Mouse (Mus musculus) neural tube, embryonic 11.5 days (tissue): Measurements from ENCODE around the gene Eps8. TPM values are rescaled to one million over a fixed set of nuclear protein-coding genes. Genes with fewer than 3 reads are reported as not detected.

Source experiments
- ATAC-seq: fragments of 200-750 bp; cut with Nextera tagmentation; 2 replicates; pipeline ENCODE4 v1.8.0; 2017; ENCODE audit warnings: moderate number of reproducible peaks, mild to moderate bottlenecking, moderate TSS enrichment, moderate library complexity; ENCODE audit not compliant: insufficient read depth, low FRiP score, low TSS enrichment
- DNase-seq: peaks from one replicate; pipeline ENCODE4 v3.0.0-alpha.2; 2015; ENCODE audit warnings: low spot score
- H3K27ac ChIP-seq: fragments of 300-500 bp; sonication (generic); 2 replicates; pipeline ENCODE4 v1.5.1; 2014; ENCODE audit warnings: low read depth, mild to moderate bottlenecking, low read length
- H3K27me3 ChIP-seq: fragments of 300-500 bp; sonication (generic); 2 replicates; pipeline ENCODE4 v1.6.1; 2014; ENCODE audit warnings: mild to moderate bottlenecking, low read length, mixed read lengths; ENCODE audit not compliant: control insufficient read depth, insufficient read depth
- H3K36me3 ChIP-seq: fragments of 300-500 bp; sonication (generic); 2 replicates; pipeline ENCODE4 v1.6.1; 2014; ENCODE audit warnings: mild to moderate bottlenecking, low read length, moderate library complexity, mixed read lengths; ENCODE audit not compliant: control insufficient read depth, insufficient read depth
- H3K4me1 ChIP-seq: fragments of 300-500 bp; sonication (generic); 2 replicates; pipeline ENCODE4 v1.6.1; 2014; ENCODE audit warnings: low read length, mixed read lengths; ENCODE audit not compliant: control insufficient read depth, insufficient read depth
- H3K4me2 ChIP-seq: fragments of 300-500 bp; sonication (generic); 2 replicates; pipeline ENCODE4 v1.6.1; 2014; ENCODE audit warnings: low read depth, mild to moderate bottlenecking, moderate library complexity
- H3K4me3 ChIP-seq: fragments of 300-500 bp; sonication (generic); 2 replicates; pipeline ENCODE4 v1.5.1; 2014; ENCODE audit warnings: low read depth, low read length
- H3K9ac ChIP-seq: fragments of 300-500 bp; sonication (generic); 2 replicates; pipeline ENCODE4 v1.6.1; 2014; ENCODE audit warnings: mild to moderate bottlenecking, low read length
- H3K9me3 ChIP-seq: fragments of 300-500 bp; sonication (generic); 2 replicates; pipeline ENCODE4 v1.6.1; 2016; ENCODE audit warnings: low read length; ENCODE audit not compliant: control insufficient read depth
- WGBS: fragments of 180-500 bp; shearing (Covaris S2); extraction: QIAGEN DNeasy Blood & Tissue Kit; methylation state at CpG from one replicate; pipeline ENCODE4 v1.1.7; 2014; 5-methylcytosine and 5-hydroxymethylcytosine counted together
- polyA plus RNA-seq: library from polyadenylated mRNA; unstranded; fragments of >200 nt; fragmentation: Nextera tagmentation; extraction: Ambion mirVana; gene quantifications from 2 replicates; pipeline ENCODE4 v1.2.1, GENCODE M21; 2014

Eps8 gene
- polyA plus RNA-seq, 1 experiment from 2014 or later, result 6.6 TPM

- H3K4me2 ChIP-seq, result no peak overlapping the region
- no peak overlapping the region for H3K9ac ChIP-seq
- no peak overlapping the region for H3K27ac ChIP-seq
- no peaks in the 10 kb centered on the region for H3K9me3 ChIP-seq
- H3K36me3 ChIP-seq, result no peaks in the 10 kb centered on the region
- H3K4me3 ChIP-seq, result no peak overlapping the region
- no peaks in the 10 kb centered on the region for H3K27me3 ChIP-seq
- no peaks in the 10 kb centered on the region for H3K4me1 ChIP-seq
- WGBS, result 98% methylated on average over 4 of the region's 4 CpGs
- no peak for ATAC-seq
- no peak for DNase-seq
Measured at GRCm38 (mm10) chr6:137469541-137469940, 185.1 kb downstream of the Eps8 start.

GRCm38 (mm10) chr6:137467696-137468095, 187.0 kb downstream of the Eps8 start:
- no peaks in the 10 kb centered on the region for H3K9me3 ChIP-seq
- H3K36me3 ChIP-seq, result no peaks in the 10 kb centered on the region
- no peak overlapping the region for H3K4me2 ChIP-seq
- no peak for ATAC-seq
- H3K27ac ChIP-seq, result no peak overlapping the region
- no peak overlapping the region for H3K9ac ChIP-seq
- DNase-seq, result no peak
- no peaks in the 10 kb centered on the region for H3K4me1 ChIP-seq
- no peak overlapping the region for H3K4me3 ChIP-seq
- no peaks in the 10 kb centered on the region for H3K27me3 ChIP-seq
- WGBS, result 85% methylated on average over 3 of the region's 3 CpGs

- DNase-seq (no peak), ATAC-seq (no peak)
- H3K9me3 ChIP-seq, result no peaks in the 10 kb centered on the region
- no peak overlapping the region for H3K9ac ChIP-seq
- H3K36me3 ChIP-seq, result no peaks in the 10 kb centered on the region
- no peak overlapping the region for H3K27ac ChIP-seq
- no peaks in the 10 kb centered on the region for H3K4me1 ChIP-seq
- no peak overlapping the region for H3K4me3 ChIP-seq
- H3K27me3 ChIP-seq, result no peaks in the 10 kb centered on the region
- WGBS, result 89% methylated on average over 2 of the region's 2 CpGs
- H3K4me2 ChIP-seq, result no peak overlapping the region
Measured at GRCm38 (mm10) chr6:137466256-137466655, 188.4 kb downstream of the Eps8 start.

GRCm38 (mm10) chr6:137465253-137465652, 189.4 kb downstream of the Eps8 start:
- Histone ChIP-seq H3K4me1 (no peaks in the 10 kb centered on the region), H3K27me3 (no peaks in the 10 kb centered on the region), H3K9ac (no peak overlapping the region), H3K36me3 (no peaks in the 10 kb centered on the region), H3K4me3 (no peak overlapping the region), H3K4me2 (no peak overlapping the region), H3K27ac (no peak overlapping the region), H3K9me3 (no peaks in the 10 kb centered on the region)
- DNase-seq (no peak), ATAC-seq (no peak)
- 82% methylated on average over 2 of the region's 2 CpGs for WGBS

- H3K27me3 ChIP-seq, result no peaks in the 10 kb centered on the region
- no peak overlapping the region for H3K4me2 ChIP-seq
- no peak overlapping the region for H3K27ac ChIP-seq
- H3K4me1 ChIP-seq, result no peaks in the 10 kb centered on the region
- no peaks in the 10 kb centered on the region for H3K9me3 ChIP-seq
- H3K4me3 ChIP-seq, result no peak overlapping the region
- DNase-seq (no peak), ATAC-seq (no peak)
- no peaks in the 10 kb centered on the region for H3K36me3 ChIP-seq
- WGBS, result 91% methylated on average over 5 of the region's 5 CpGs
- H3K9ac ChIP-seq, result no peak overlapping the region
Measured at GRCm38 (mm10) chr6:137463771-137464170, 190.9 kb downstream of the Eps8 start.

GRCm38 (mm10) chr6:137458136-137458535, 196.5 kb downstream of the Eps8 start:
- no peaks in the 10 kb centered on the region for H3K9me3 ChIP-seq
- H3K4me3 ChIP-seq, result no peak overlapping the region
- no peak overlapping the region for H3K4me2 ChIP-seq
- no peak overlapping the region for H3K27ac ChIP-seq
- no peaks in the 10 kb centered on the region for H3K4me1 ChIP-seq
- 84% methylated on average over 7 of the region's 7 CpGs for WGBS
- H3K36me3 ChIP-seq, result no peaks in the 10 kb centered on the region
- DNase-seq (no peak), ATAC-seq (no peak)
- no peaks in the 10 kb centered on the region for H3K27me3 ChIP-seq
- H3K9ac ChIP-seq, result no peak overlapping the region

- Histone ChIP-seq H3K9ac (no peak overlapping the region), H3K36me3 (no peaks in the 10 kb centered on the region), H3K27me3 (no peaks in the 10 kb centered on the region), H3K4me1 (no peaks in the 10 kb centered on the region), H3K4me3 (no peak overlapping the region), H3K27ac (no peak overlapping the region), H3K4me2 (no peak overlapping the region), H3K9me3 (no peaks in the 10 kb centered on the region)
- WGBS, result 65% methylated on average over 7 of the region's 7 CpGs
- no peak for DNase-seq
- no peak for ATAC-seq
Measured at GRCm38 (mm10) chr6:137457210-137457609, 197.5 kb downstream of the Eps8 start.

- Histone ChIP-seq H3K36me3 (no peaks in the 10 kb centered on the region), H3K9ac (no peak overlapping the region), H3K4me3 (no peak overlapping the region), H3K27ac (no peak overlapping the region), H3K27me3 (no peaks in the 10 kb centered on the region), H3K4me2 (no peak overlapping the region), H3K4me1 (no peaks in the 10 kb centered on the region), H3K9me3 (no peaks in the 10 kb centered on the region)
- DNase-seq, result no peak
- WGBS, result 68% methylated on average over 7 of the region's 7 CpGs
- ATAC-seq, result no peak
Measured at GRCm38 (mm10) chr6:137456064-137456463, 198.6 kb downstream of the Eps8 start.

GRCm38 (mm10) chr6:137455537-137456041, 199.1 kb downstream of the Eps8 start:
- Histone ChIP-seq H3K4me3 (no peak overlapping the region), H3K4me2 (no peak overlapping the region), H3K9ac (no peak overlapping the region), H3K36me3 (no peaks in the 10 kb centered on the region), H3K4me1 (no peaks in the 10 kb centered on the region), H3K9me3 (no peaks in the 10 kb centered on the region), H3K27ac (no peak overlapping the region), H3K27me3 (no peaks in the 10 kb centered on the region)
- ATAC-seq (peak; percentile 66), DNase-seq (peak; percentile 51)
- WGBS, result 16% methylated on average over 10 of the region's 10 CpGs
